Mouse (Mus musculus) kidney, postnatal 4 days (tissue): ENCODE results near the gene Pkd2l1.

Experiments
- DNase-seq, 2 experiments: peaks; one replicate each; pipeline ENCODE4 v3.0.0; 2021; ENCODE audit warnings: mixed read lengths in 2 of 2

Pkd2l1 gene

DNA sequence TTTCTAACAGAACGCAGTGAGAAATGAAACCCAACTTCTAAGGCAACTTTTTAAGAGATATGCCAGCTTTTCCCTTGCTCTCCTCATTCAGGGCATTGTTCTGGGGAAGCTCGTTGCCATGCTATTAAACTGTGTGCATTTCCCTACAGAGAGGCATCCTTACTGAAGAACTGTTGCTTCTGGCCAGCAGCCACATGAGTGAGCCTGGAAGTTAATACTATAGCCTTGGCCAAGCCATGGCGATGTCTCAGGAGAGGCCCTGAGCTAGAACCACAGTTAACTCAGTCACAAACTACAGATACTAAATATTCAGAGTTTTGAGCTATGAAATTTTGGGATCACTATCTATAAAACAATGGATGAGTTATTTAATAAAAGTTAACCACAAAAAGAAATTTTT, 89.2 kb downstream of the Pkd2l1 start:
- no peak for DNase-seq

DNA sequence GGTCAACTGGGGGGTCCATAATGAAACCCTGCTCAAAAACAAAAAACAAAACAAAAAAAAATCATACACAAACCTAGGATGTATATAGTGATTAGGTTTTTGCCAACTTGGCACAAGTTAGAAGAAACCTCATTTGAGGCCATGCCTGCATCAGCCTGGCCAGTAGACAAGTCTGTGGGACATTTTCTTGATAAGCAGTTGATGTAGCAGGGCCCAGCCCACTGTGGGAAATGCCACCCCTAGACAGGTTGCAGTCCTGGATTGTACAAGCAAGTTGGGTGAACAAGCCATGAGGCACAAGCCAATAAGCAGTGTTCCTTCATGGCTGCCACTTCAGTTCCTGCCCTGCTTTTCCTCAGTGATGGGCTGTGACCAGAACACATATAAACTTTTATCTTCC, 91.4 kb downstream of the Pkd2l1 start:
- DNase-seq = no peak
